Mouse (Mus musculus) heart, embryonic 12.5 days (tissue): ENCODE measurements around the gene Prkar1b. TPM values are rescaled to one million over a fixed set of nuclear protein-coding genes. Genes with fewer than 3 reads are reported as not detected.
A peak's percentile ranks its signal among the peaks of the same experiment; 100 is the strongest.

Experiments
- ATAC-seq: fragments of 200-750 bp; cut with Nextera tagmentation; 2 replicates; pipeline ENCODE4 v1.8.0; 2017; ENCODE audit warnings: moderate TSS enrichment, moderate library complexity; ENCODE audit not compliant: insufficient number of reproducible peaks, low FRiP score
- H3K27ac ChIP-seq: fragments of 300-500 bp; sonication (generic); 2 replicates; pipeline ENCODE4 v1.5.1; 2016; ENCODE audit warnings: mild to moderate bottlenecking, moderate library complexity; ENCODE audit not compliant: poor library complexity, severe bottlenecking
- H3K27me3 ChIP-seq: fragments of 300-500 bp; sonication (generic); replicated peaks from 2 replicates; pipeline ENCODE4 v1.6.1; 2016; ENCODE audit warnings: mild to moderate bottlenecking, moderate library complexity
- H3K36me3 ChIP-seq: fragments of 300-500 bp; sonication (generic); 2 replicates; pipeline ENCODE4 v1.6.1; 2016; ENCODE audit warnings: mild to moderate bottlenecking, moderate library complexity
- H3K4me1 ChIP-seq: fragments of 300-500 bp; sonication (generic); replicated peaks from 2 replicates; pipeline ENCODE4 v1.6.1; 2016; ENCODE audit warnings: mild to moderate bottlenecking
- H3K4me2 ChIP-seq: fragments of 300-500 bp; sonication (generic); 2 replicates; pipeline ENCODE4 v1.6.1; 2016; ENCODE audit warnings: mild to moderate bottlenecking, moderate library complexity
- H3K4me3 ChIP-seq: fragments of 300-500 bp; sonication (generic); 2 replicates; pipeline ENCODE4 v1.5.1; 2016; ENCODE audit warnings: mild to moderate bottlenecking
- H3K9ac ChIP-seq: fragments of 300-500 bp; sonication (generic); 2 replicates; pipeline ENCODE4 v1.6.1; 2016; ENCODE audit warnings: mild to moderate bottlenecking, moderate library complexity
- H3K9me3 ChIP-seq: fragments of 300-500 bp; sonication (generic); replicated peaks from 2 replicates; pipeline ENCODE4 v1.6.1; 2016; ENCODE audit warnings: mild to moderate bottlenecking, moderate library complexity
- WGBS: fragments of 180-500 bp; shearing (Covaris S2); methylation state at CpG from one replicate; pipeline ENCODE4 v1.1.7; 2016; 5-methylcytosine and 5-hydroxymethylcytosine counted together
- polyA plus RNA-seq: library from polyadenylated mRNA; unstranded; fragments of >200 nt; fragmentation: Nextera tagmentation; extraction: Ambion mirVana; gene quantifications from 2 replicates; pipeline ENCODE4 v1.2.1, GENCODE M21; 2016

Prkar1b gene
- polyA plus RNA-seq, 1 experiment from 2014 or later = 10.4 TPM

DNA sequence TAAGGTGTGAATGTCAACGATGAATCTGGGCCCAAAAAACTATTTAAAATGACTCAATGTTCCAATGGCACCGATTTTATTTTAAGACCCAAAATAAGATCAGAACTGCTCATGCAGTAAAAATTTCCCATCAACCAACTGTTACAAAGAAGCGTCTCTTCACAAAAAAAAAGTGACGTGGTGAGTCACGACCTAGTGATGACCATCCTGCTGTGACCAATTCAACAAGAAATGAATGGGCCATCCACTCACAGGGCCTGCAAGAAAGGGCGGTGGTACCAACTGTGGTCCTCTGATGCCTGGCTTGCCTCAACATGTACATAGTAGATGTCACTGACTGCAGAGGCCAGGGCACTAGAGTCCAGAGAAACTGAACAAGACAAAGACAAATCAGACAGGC, 160.2 kb downstream of the Prkar1b start:
- H3K4me1 ChIP-seq = peaks cover 61% of the 10 kb centered on the region
- WGBS = 84% methylated on average over 6 of the region's 6 CpGs
- H3K9ac ChIP-seq = no peak overlapping the region
- no peak overlapping the region for H3K4me3 ChIP-seq
- no peak for ATAC-seq
- no peaks in the 10 kb centered on the region for H3K9me3 ChIP-seq
- H3K4me2 ChIP-seq = no peak overlapping the region
- peaks cover 38% of the 10 kb centered on the region for H3K36me3 ChIP-seq
- peaks cover 24% of the 10 kb centered on the region for H3K27me3 ChIP-seq
- no peak overlapping the region for H3K27ac ChIP-seq

DNA sequence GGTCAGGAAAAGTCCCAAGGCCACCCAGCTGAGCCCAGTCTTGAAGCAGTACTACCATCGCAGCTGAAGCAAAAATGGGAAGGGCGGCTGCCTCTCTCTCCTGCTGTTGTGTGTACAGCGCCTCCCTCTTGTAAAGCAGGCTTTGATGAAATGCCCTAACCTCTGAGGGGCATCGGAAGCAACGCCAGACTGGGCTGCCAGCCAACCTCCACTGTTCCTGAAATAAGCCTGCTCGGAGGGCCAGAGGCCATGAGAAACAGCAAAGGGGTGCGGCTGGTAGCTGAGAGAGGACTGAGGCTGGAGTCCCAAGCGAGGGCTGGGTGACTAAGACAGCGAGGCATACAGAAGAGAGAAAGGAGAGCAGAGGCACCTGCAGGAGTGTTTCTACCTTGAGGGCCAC, 161.0 kb downstream of the Prkar1b start:
- WGBS = 23% methylated on average over 9 of the region's 9 CpGs
- Histone ChIP-seq H3K4me1 (peaks cover 61% of the 10 kb centered on the region), H3K36me3 (peaks cover 46% of the 10 kb centered on the region), H3K9me3 (no peaks in the 10 kb centered on the region), H3K4me2 (peak overlapping the region; percentile 25), H3K27me3 (peaks cover 24% of the 10 kb centered on the region), H3K9ac (no peak overlapping the region), H3K27ac (peak overlapping the region; percentile 75), H3K4me3 (no peak overlapping the region)
- peak; percentile 43; the same call in 1 of the 2 replicates for ATAC-seq

- H3K4me1 ChIP-seq = peaks cover 53% of the 10 kb centered on the region
- 71% methylated on average over 10 of the region's 10 CpGs for WGBS
- no peaks in the 10 kb centered on the region for H3K9me3 ChIP-seq
- no peak overlapping the region for H3K4me3 ChIP-seq
- peaks cover 23% of the 10 kb centered on the region for H3K27me3 ChIP-seq
- peaks cover 54% of the 10 kb centered on the region for H3K36me3 ChIP-seq
- H3K27ac ChIP-seq = peak overlapping the region; percentile 66
- no peak overlapping the region for H3K9ac ChIP-seq
- no peak overlapping the region for H3K4me2 ChIP-seq
- no peak for ATAC-seq
Observed at GRCm38 (mm10) chr5:138987994-138988393, 161.8 kb downstream of the Prkar1b start.

DNA sequence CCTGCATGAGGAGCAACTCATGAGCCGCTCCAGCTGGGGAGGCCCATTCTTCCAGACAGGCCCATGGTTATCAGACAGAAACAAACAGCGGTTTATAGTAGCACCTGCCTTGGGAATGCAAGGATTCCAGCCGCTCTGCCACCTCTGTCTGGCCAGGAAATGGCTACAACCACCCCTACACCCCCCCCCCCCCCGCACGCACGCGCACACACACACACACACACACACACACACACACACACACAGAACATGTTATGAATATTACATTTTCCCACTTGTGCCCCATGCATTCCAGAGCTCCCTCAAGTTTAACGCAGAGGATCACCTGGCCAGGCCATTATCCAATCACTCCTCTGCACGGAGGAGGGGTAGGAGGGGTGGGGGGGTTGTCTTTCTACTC, 167.9 kb downstream of the Prkar1b start:
- peaks cover 65% of the 10 kb centered on the region for H3K36me3 ChIP-seq
- WGBS = 77% methylated on average over 6 of the region's 9 CpGs
- H3K9me3 ChIP-seq = no peaks in the 10 kb centered on the region
- no peak overlapping the region for H3K27ac ChIP-seq
- H3K4me3 ChIP-seq = no peak overlapping the region
- H3K4me2 ChIP-seq = no peak overlapping the region
- no peak overlapping the region for H3K9ac ChIP-seq
- peaks cover 33% of the 10 kb centered on the region for H3K4me1 ChIP-seq
- ATAC-seq = no peak
- no peaks in the 10 kb centered on the region for H3K27me3 ChIP-seq

DNA sequence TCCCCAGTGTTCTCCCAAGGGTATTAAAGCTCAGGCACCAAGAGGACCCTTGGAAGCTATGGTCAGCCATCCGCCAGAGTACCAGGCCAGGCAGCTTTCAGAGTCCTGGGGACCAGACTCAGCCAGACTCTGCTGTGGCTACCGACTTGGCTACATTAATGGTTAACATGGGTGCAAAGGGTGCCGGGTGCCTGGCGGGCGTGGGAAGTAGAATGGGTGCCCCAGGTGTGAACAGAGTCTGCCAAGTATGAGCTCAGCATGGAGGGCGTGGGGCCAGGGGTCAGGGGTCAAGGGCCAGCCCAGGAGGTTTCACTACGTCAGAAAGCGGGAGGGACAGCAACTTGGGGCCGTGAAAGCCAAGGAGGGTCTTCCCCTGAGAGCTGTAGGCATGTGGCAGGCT, 169.2 kb downstream of the Prkar1b start:
- Histone ChIP-seq H3K4me2 (no peak overlapping the region), H3K4me3 (no peak overlapping the region), H3K36me3 (peaks cover 56% of the 10 kb centered on the region), H3K27me3 (no peaks in the 10 kb centered on the region), H3K27ac (no peak overlapping the region), H3K9ac (no peak overlapping the region), H3K4me1 (peaks cover 33% of the 10 kb centered on the region), H3K9me3 (no peaks in the 10 kb centered on the region)
- WGBS = 83% methylated on average over 9 of the region's 9 CpGs
- ATAC-seq = no peak

- H3K9me3 ChIP-seq = no peaks in the 10 kb centered on the region
- WGBS = 49% methylated on average over 8 of the region's 8 CpGs
- H3K4me3 ChIP-seq = no peak overlapping the region
- H3K36me3 ChIP-seq = peaks cover 56% of the 10 kb centered on the region
- peak; percentile 40; the same call in 1 of the 2 replicates for ATAC-seq
- H3K4me1 ChIP-seq = peaks cover 33% of the 10 kb centered on the region
- H3K4me2 ChIP-seq = no peak overlapping the region
- H3K27me3 ChIP-seq = no peaks in the 10 kb centered on the region
- H3K9ac ChIP-seq = no peak overlapping the region
- no peak overlapping the region for H3K27ac ChIP-seq
Observed at GRCm38 (mm10) chr5:138979840-138980239, 170.0 kb downstream of the Prkar1b start.

GRCm38 (mm10) chr5:138977759-138978158, 172.0 kb downstream of the Prkar1b start:
- 16% methylated on average over 3 of the region's 3 CpGs for WGBS
- H3K4me3 ChIP-seq = no peak overlapping the region
- H3K27ac ChIP-seq = no peak overlapping the region
- H3K4me1 ChIP-seq = peaks cover 37% of the 10 kb centered on the region
- H3K4me2 ChIP-seq = no peak overlapping the region
- no peaks in the 10 kb centered on the region for H3K27me3 ChIP-seq
- no peak overlapping the region for H3K9ac ChIP-seq
- H3K9me3 ChIP-seq = no peaks in the 10 kb centered on the region
- no peak for ATAC-seq
- peaks cover 36% of the 10 kb centered on the region for H3K36me3 ChIP-seq

DNA sequence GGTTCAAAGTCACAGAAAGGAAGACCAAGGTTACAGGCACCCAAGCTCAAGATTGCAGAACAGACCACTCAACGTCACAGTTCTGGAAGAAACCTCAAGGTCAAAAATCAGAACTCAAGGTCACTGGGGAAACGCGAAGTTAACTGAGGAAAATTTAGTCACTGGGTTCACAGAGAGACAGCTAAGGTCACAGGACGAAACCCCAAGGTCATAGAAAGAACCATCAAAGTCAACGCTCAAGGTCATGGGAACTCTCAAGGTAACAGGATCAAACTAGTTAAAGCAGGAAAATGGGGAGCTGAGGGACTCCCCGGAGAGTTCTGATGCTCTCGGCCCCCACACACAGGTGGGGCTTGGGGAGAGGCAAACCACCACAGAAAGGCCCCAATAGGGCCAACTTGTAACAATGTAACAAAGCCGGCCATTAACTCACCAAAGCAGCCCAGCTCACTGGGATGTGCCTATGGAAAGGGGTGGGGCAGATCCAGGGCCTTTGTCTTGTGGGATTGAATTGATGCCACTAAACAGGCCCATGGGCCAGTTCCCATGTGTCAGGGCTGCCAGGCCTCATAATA, 174.8 kb downstream of the Prkar1b start:
- H3K4me3 ChIP-seq = no peak overlapping the region
- no peak overlapping the region for H3K4me2 ChIP-seq
- H3K9ac ChIP-seq = no peak overlapping the region
- no peaks in the 10 kb centered on the region for H3K9me3 ChIP-seq
- 89% methylated on average over 8 of the region's 8 CpGs for WGBS
- peaks cover 34% of the 10 kb centered on the region for H3K36me3 ChIP-seq
- no peaks in the 10 kb centered on the region for H3K27me3 ChIP-seq
- no peak for ATAC-seq
- H3K4me1 ChIP-seq = peaks cover 42% of the 10 kb centered on the region
- H3K27ac ChIP-seq = peak overlapping the region; percentile 22; the same call in 1 of the 2 replicates

GRCm38 (mm10) chr5:138973480-138973879, 176.3 kb downstream of the Prkar1b start:
- Histone ChIP-seq H3K4me1 (peaks cover 38% of the 10 kb centered on the region), H3K27ac (no peak overlapping the region), H3K27me3 (no peaks in the 10 kb centered on the region), H3K4me3 (no peak overlapping the region), H3K9me3 (no peaks in the 10 kb centered on the region), H3K36me3 (peaks cover 22% of the 10 kb centered on the region; the same call in 1 of the 2 replicates), H3K9ac (no peak overlapping the region), H3K4me2 (no peak overlapping the region)
- no peak for ATAC-seq
- WGBS = 74% methylated on average over 6 of the region's 6 CpGs

DNA sequence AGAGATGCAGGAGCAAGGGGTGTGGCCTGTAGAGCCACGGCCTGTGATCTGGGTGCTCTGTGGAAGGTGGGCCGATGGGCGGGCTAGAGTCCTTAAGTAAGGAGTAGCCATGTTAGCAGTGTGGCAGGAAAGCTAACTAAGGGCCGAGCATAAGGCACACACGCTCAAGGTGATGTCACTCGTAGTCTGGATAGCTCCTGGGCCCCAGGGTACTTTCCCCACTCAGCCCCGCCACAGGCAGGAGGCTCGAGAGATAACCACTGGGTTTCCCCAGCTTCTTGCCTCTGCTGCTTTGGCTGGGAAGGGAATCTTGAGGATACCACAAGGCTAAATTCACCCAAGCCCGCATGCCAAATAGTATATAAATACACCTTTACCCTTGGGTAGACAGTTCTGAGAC, 178.4 kb downstream of the Prkar1b start:
- H3K36me3 ChIP-seq = peaks cover 9% of the 10 kb centered on the region; the same call in 1 of the 2 replicates
- H3K9me3 ChIP-seq = no peaks in the 10 kb centered on the region
- H3K27ac ChIP-seq = no peak overlapping the region
- H3K9ac ChIP-seq = no peak overlapping the region
- WGBS = 56% methylated on average over 9 of the region's 9 CpGs
- H3K4me1 ChIP-seq = peaks cover 33% of the 10 kb centered on the region
- H3K4me3 ChIP-seq = no peak overlapping the region
- no peaks in the 10 kb centered on the region for H3K27me3 ChIP-seq
- no peak overlapping the region for H3K4me2 ChIP-seq
- no peak for ATAC-seq

DNA sequence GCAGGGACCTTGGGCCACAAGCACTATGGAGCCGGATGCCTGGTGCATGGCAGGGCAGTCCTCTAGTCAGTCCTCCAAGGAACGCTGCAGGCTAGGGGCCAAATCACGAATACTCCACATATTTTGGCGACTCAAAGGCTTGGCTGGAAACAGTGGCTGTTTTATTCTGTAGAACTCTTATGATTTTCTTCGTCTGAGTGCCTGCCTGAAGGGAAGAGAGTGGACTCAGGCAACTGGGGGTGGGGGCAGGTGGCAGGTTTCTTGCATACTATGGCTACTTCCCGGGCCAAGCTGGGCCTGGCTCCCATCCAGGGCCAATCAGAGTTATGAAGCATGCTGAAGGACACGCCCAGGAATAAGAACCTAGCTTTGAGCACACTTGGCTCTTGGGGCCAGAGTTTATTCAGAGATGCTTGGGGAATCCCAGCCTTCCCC, 179.7 kb downstream of the Prkar1b start:
- no peak overlapping the region for H3K4me3 ChIP-seq
- H3K4me2 ChIP-seq = no peak overlapping the region
- 37% methylated on average over 7 of the region's 7 CpGs for WGBS
- H3K4me1 ChIP-seq = peaks cover 42% of the 10 kb centered on the region
- no peaks in the 10 kb centered on the region for H3K9me3 ChIP-seq
- no peak for ATAC-seq
- H3K9ac ChIP-seq = peak overlapping the region; percentile 20; the same call in 1 of the 2 replicates
- H3K27me3 ChIP-seq = no peaks in the 10 kb centered on the region
- peak overlapping the region; percentile 26; the same call in 1 of the 2 replicates for H3K27ac ChIP-seq
- peaks cover 3% of the 10 kb centered on the region; the same call in 1 of the 2 replicates for H3K36me3 ChIP-seq
